Mouse (Mus musculus) spleen, adult 2 months (tissue): ENCODE results near the gene Hdgf.

Source experiments
- CTCF ChIP-seq: fragments of 200-500 bp; IDR thresholded peaks from 2 replicates; pipeline ENCODE4 v1.5.1; 2011; ENCODE audit warnings: mild to moderate bottlenecking, inconsistent platforms; ENCODE audit not compliant: insufficient read depth, insufficient read length, insufficient replicate concordance; ENCODE audit errors: extremely low read depth
- POLR2A ChIP-seq: fragments of 200-500 bp; IDR thresholded peaks from 2 replicates; pipeline ENCODE4 v1.6.1; 2011; ENCODE audit warnings: low read depth, low read length, inconsistent platforms

DNA sequence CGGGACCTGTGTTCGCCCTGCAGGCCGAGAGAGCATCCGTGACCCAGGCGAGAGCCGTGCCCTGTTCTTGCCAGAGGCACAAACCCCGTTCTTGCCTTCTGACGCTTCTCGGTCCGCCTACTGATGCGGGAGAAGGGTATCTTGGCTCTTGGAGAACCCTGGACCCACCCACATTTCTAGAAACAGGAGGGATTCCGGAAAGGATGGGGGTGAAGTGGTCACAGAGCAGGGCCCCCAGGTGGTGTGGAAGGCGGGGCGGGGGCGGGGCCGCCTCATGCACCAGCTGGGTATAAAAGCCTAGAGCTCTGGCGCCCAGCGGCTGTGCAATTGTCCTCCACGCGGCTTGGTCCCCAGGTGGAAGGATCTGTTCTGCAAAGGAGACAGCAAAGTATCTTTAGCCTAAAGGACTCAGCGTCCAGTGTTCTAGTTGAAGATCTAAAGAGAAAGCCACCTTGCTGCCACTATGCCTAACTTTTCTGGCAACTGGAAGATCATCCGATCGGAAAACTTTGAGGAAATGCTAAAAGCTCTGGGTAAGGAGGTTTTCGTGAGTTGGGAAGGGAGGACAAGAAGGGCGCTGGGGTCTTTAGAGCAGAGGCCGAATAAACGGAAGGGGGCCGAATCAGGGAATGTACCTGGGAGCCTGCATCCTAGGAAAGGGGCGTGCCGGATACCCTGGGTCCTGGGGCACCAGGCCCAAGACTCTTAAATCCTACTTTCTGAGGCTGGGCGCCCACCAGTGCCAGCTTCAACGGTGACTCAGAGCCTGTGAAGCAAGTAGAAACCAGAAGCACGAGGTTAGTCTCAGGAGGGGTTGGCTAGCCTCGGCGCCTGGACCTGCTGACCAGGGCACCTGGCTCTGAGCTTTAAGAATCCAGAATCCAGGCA lies 42.5 kb downstream of the Hdgf start, which contains the start of gene Crabp2:
- no peak for TF ChIP-seq POLR2A
- TF ChIP-seq CTCF, result no peak
